ENCODE assay signal across 23 mouse cellular contexts in genomic region chr15:90622005-90622404, GRCm38 (mm10). TPM values are rescaled to one million over a fixed set of nuclear protein-coding genes. Genes with fewer than 3 reads are reported as not detected.
DNase-seq lines count a peak whose midpoint lies in the region; ATAC-seq and TF ChIP-seq lines count a peak whose summit lies in the region.
"Had no signal": no experiment of that assay in that cellular context is flagged by ENCODE, and none has a peak within 500 bp of the region (broad histone marks: within the 10 kb centered on the region; RNA-seq: fewer than 3 reads in every experiment).

No protein-coding gene starts in this region.

- H3K9ac ChIP-seq in intestine, embryonic 14.5 days (ENCODE audit: low read length), result no peak overlapping the region
- H3K9ac ChIP-seq in intestine, embryonic 15.5 days, result no peak overlapping the region
- H3K9ac ChIP-seq in intestine, embryonic 16.5 days (ENCODE audit: low read depth, low read length), result no peak overlapping the region
- H3K9ac ChIP-seq in intestine, postnatal 0 days (ENCODE audit: low read depth, low read length), result no peak overlapping the region

- no peak overlapping the region for H3K4me2 ChIP-seq in intestine, embryonic 14.5 days (ENCODE audit: low read length)
- H3K4me2 ChIP-seq in intestine, embryonic 15.5 days (replicated peaks), result no peak overlapping the region
- H3K4me2 ChIP-seq in intestine, embryonic 16.5 days (ENCODE audit: low read depth, low read length), result no peak overlapping the region
- no peak overlapping the region for H3K4me2 ChIP-seq in intestine, postnatal 0 days (replicated peaks; ENCODE audit: low read depth)

- no peak for DNase-seq in intestine, embryonic 14.5 days (ENCODE audit: low spot score)
- no peak for DNase-seq in urinary bladder, postnatal 36 days (ENCODE audit: low spot score in 2 of 2)
- DNase-seq in right cerebral cortex, postnatal 14 days, result no peak
- no peak for DNase-seq in adrenal gland, adult (ENCODE audit: inconsistent age in 2 of 2, low spot score in 1 of 2)
- no peak for DNase-seq in testis, postnatal 14 days (ENCODE audit: low spot score)
- DNase-seq: adrenal gland, adult 2 months; adrenal gland, adult 8-10 months; adrenal gland, postnatal 10 days; adrenal gland, postnatal 14 days; adrenal gland, postnatal 25 days; adrenal gland, postnatal 36 days; B cell, adult 2 months; cerebellum, adult 11 months; cerebellum, adult 11-12 months; cerebellum, adult 18-20 months had no signal

- no peaks in the 10 kb centered on the region for H3K9me3 ChIP-seq in intestine, embryonic 14.5 days (ENCODE audit: control insufficient read depth, low read length)
- H3K9me3 ChIP-seq in intestine, embryonic 15.5 days, result no peaks in the 10 kb centered on the region
- no peaks in the 10 kb centered on the region for H3K9me3 ChIP-seq in intestine, embryonic 16.5 days (ENCODE audit: control insufficient read depth, low read length)
- H3K9me3 ChIP-seq in intestine, postnatal 0 days (ENCODE audit: control insufficient read depth), result no peaks in the 10 kb centered on the region

- 42% methylated on average over 3 of the region's 3 CpGs for WGBS in intestine, embryonic 14.5 days
- WGBS in intestine, embryonic 15.5 days, result 27% methylated on average over 3 of the region's 3 CpGs
- WGBS in intestine, embryonic 16.5 days, result 44% methylated on average over 3 of the region's 3 CpGs
- 23% methylated on average over 3 of the region's 3 CpGs for WGBS in intestine, postnatal 0 days

- no peak for TF ChIP-seq CTCF in intestine, postnatal 0 days (IDR thresholded peaks at IDR 0.05; ENCODE audit: low read depth)

- ATAC-seq in intestine, embryonic 14.5 days (replicated peaks; ENCODE audit: low FRiP score, low TSS enrichment, low read depth), result peak; percentile 62; the same call in 1 of the 2 replicates
- ATAC-seq in intestine, embryonic 15.5 days, result peak; percentile 90
- peak; percentile 89 for ATAC-seq in intestine, embryonic 16.5 days
- ATAC-seq in intestine, postnatal 0 days, result peak; percentile 57
- ATAC-seq: activated CD4-positive, CD25-positive, alpha-beta regulatory T cell, adult 4 months; CD4-positive, CD25-positive, alpha-beta regulatory T cell, adult 4 months; Patski had no signal

- no peak overlapping the region for H3K27ac ChIP-seq in intestine, embryonic 14.5 days (ENCODE audit: low read depth)
- H3K27ac ChIP-seq in intestine, embryonic 15.5 days, result no peak overlapping the region
- no peak overlapping the region for H3K27ac ChIP-seq in intestine, embryonic 16.5 days (ENCODE audit: low read length)
- no peak overlapping the region for H3K27ac ChIP-seq in intestine, postnatal 0 days (ENCODE audit: low read depth, low read length)

- no peak overlapping the region for H3K4me3 ChIP-seq in intestine, embryonic 14.5 days (ENCODE audit: low read depth, low read length)
- H3K4me3 ChIP-seq in intestine, embryonic 15.5 days (replicated peaks), result no peak overlapping the region
- H3K4me3 ChIP-seq in intestine, embryonic 16.5 days (ENCODE audit: low read length), result no peak overlapping the region
- no peak overlapping the region for H3K4me3 ChIP-seq in intestine, postnatal 0 days (ENCODE audit: low read depth, low read length)

- H3K4me1 ChIP-seq in intestine, embryonic 14.5 days (replicated peaks; ENCODE audit: control insufficient read depth, insufficient read depth, low read length), result no peaks in the 10 kb centered on the region
- H3K4me1 ChIP-seq in intestine, embryonic 15.5 days (replicated peaks), result no peaks in the 10 kb centered on the region
- H3K4me1 ChIP-seq in intestine, embryonic 16.5 days (ENCODE audit: control insufficient read depth, insufficient read depth, low read length), result no peaks in the 10 kb centered on the region
- H3K4me1 ChIP-seq in intestine, postnatal 0 days (replicated peaks; ENCODE audit: control insufficient read depth, insufficient read depth, low read length), result no peaks in the 10 kb centered on the region

- H3K27me3 ChIP-seq in intestine, embryonic 14.5 days (replicated peaks; ENCODE audit: control insufficient read depth, insufficient read depth, low read length), result no peaks in the 10 kb centered on the region
- no peaks in the 10 kb centered on the region for H3K27me3 ChIP-seq in intestine, embryonic 15.5 days (replicated peaks)
- no peaks in the 10 kb centered on the region for H3K27me3 ChIP-seq in intestine, embryonic 16.5 days (replicated peaks; ENCODE audit: control insufficient read depth, insufficient read depth, low read length)
- no peaks in the 10 kb centered on the region for H3K27me3 ChIP-seq in intestine, postnatal 0 days (replicated peaks; ENCODE audit: control insufficient read depth, insufficient read depth, low read length)
- H3K27me3 ChIP-seq: CH12.LX, Patski had no signal

- no peaks in the 10 kb centered on the region for H3K36me3 ChIP-seq in intestine, embryonic 14.5 days (ENCODE audit: control insufficient read depth, insufficient read depth, low read length)
- no peaks in the 10 kb centered on the region for H3K36me3 ChIP-seq in intestine, embryonic 15.5 days
- no peaks in the 10 kb centered on the region for H3K36me3 ChIP-seq in intestine, embryonic 16.5 days (ENCODE audit: control insufficient read depth, insufficient read depth, low read length)
- H3K36me3 ChIP-seq in intestine, postnatal 0 days (ENCODE audit: control insufficient read depth, insufficient read depth), result no peaks in the 10 kb centered on the region
- H3K36me3 ChIP-seq: G1E had no signal

RNA-seq across cellular contexts. Expression of gene Cpne8, which starts 57.2 kb away (rescaled TPM):
- 30.2 and 30.6 TPM in 2 replicates for polyA plus RNA-seq in intestine, embryonic 14.5 days (2014; fragmentation: Nextera tagmentation; extraction: Ambion mirVana)
- 39.0 and 39.2 TPM in 2 replicates for polyA plus RNA-seq in intestine, embryonic 15.5 days (2015; fragmentation: Nextera tagmentation; extraction: Ambion mirVana)
- polyA plus RNA-seq in intestine, embryonic 16.5 days (2015; fragmentation: Nextera tagmentation; extraction: Ambion mirVana), result 51.3 and 60.2 TPM in 2 replicates
- 40.4 and 55.2 TPM in 2 replicates for polyA plus RNA-seq in intestine, postnatal 0 days (2015; fragmentation: Nextera tagmentation; extraction: Ambion mirVana)
- polyA plus RNA-seq: G1E had no signal
